Mouse (Mus musculus) hindbrain, embryonic 14.5 days (tissue): ENCODE results near the gene Galnt2. TPM values are rescaled to one million over a fixed set of nuclear protein-coding genes. Genes with fewer than 3 reads are reported as not detected.

Experiments
- ATAC-seq: fragments of 200-750 bp; cut with Nextera tagmentation; 2 replicates; pipeline ENCODE4 v1.8.0; 2017; ENCODE audit warnings: moderate number of reproducible peaks, mild to moderate bottlenecking, moderate TSS enrichment, moderate library complexity; ENCODE audit not compliant: low FRiP score
- DNase-seq: peaks from one replicate; pipeline ENCODE4 v3.0.0-alpha.2; 2015; ENCODE audit warnings: low spot score
- H3K27ac ChIP-seq: fragments of 300-500 bp; sonication (generic); 2 replicates; pipeline ENCODE4 v1.5.1; 2014; ENCODE audit warnings: mild to moderate bottlenecking, moderate library complexity
- H3K27me3 ChIP-seq: fragments of 300-500 bp; sonication (generic); 2 replicates; pipeline ENCODE4 v1.6.1; 2014; ENCODE audit warnings: mild to moderate bottlenecking, low read length, mixed read lengths; ENCODE audit not compliant: control insufficient read depth, insufficient read depth
- H3K36me3 ChIP-seq: fragments of 300-500 bp; sonication (generic); replicated peaks from 2 replicates; pipeline ENCODE4 v1.6.1; 2014; ENCODE audit not compliant: control insufficient read depth, insufficient read depth
- H3K4me1 ChIP-seq: fragments of 300-500 bp; sonication (generic); replicated peaks from 2 replicates; pipeline ENCODE4 v1.6.1; 2014; ENCODE audit warnings: antibody characterized with exemption, low read length, mixed read lengths; ENCODE audit not compliant: control insufficient read depth, insufficient read depth
- H3K4me2 ChIP-seq: fragments of 300-500 bp; sonication (generic); replicated peaks from 2 replicates; pipeline ENCODE4 v1.6.1; 2014; ENCODE audit warnings: mild to moderate bottlenecking, moderate library complexity
- H3K4me3 ChIP-seq: fragments of 300-500 bp; sonication (generic); replicated peaks from 2 replicates; pipeline ENCODE4 v1.5.1; 2014; ENCODE audit warnings: mild to moderate bottlenecking, low read length
- H3K9ac ChIP-seq: fragments of 300-500 bp; sonication (generic); 2 replicates; pipeline ENCODE4 v1.6.1; 2014
- H3K9me3 ChIP-seq: fragments of 300-500 bp; sonication (generic); 2 replicates; pipeline ENCODE4 v1.6.1; 2016; ENCODE audit warnings: low read length; ENCODE audit not compliant: control insufficient read depth
- WGBS: fragments of 180-500 bp; shearing (Covaris S2); extraction: QIAGEN DNeasy Blood & Tissue Kit; methylation state at CpG from one replicate; pipeline ENCODE4 v1.1.7; 2014; 5-methylcytosine and 5-hydroxymethylcytosine counted together
- polyA plus RNA-seq: library from polyadenylated mRNA; unstranded; fragments of >200 nt; fragmentation: Nextera tagmentation; extraction: Ambion mirVana; gene quantifications from 2 replicates; pipeline ENCODE4 v1.2.1, GENCODE M21; 2014

Gene Galnt2
- polyA plus RNA-seq, 1 experiment from 2014 or later, result 62.9 TPM

DNA sequence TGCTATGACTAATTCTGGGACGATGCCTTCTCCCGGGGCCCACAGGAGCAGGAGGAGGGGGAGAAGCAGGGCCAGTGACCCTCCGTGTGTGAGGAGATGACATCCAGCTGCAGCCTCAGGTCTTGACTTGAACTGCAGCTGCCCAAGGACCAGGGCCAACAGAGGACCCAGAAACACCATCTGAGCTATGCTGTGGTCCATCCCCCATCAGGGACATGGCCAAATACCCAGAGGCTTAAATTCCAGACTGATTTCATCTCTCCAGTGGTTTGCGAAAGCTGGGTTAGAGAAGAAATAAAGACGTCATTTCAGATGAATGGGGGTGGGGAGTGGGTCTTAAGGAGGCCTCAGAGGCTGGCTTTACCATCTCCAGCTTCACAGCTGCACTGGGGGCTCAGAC, 35.0 kb upstream of the Galnt2 start:
- Histone ChIP-seq H3K9ac (no peak overlapping the region), H3K36me3 (no peaks in the 10 kb centered on the region), H3K27me3 (no peaks in the 10 kb centered on the region), H3K4me2 (no peak overlapping the region), H3K27ac (no peak overlapping the region), H3K9me3 (no peaks in the 10 kb centered on the region), H3K4me3 (no peak overlapping the region), H3K4me1 (no peaks in the 10 kb centered on the region; the same call in none of the 2 replicates)
- ATAC-seq (no peak), DNase-seq (no peak)
- WGBS, result 54% methylated on average over 5 of the region's 5 CpGs

DNA sequence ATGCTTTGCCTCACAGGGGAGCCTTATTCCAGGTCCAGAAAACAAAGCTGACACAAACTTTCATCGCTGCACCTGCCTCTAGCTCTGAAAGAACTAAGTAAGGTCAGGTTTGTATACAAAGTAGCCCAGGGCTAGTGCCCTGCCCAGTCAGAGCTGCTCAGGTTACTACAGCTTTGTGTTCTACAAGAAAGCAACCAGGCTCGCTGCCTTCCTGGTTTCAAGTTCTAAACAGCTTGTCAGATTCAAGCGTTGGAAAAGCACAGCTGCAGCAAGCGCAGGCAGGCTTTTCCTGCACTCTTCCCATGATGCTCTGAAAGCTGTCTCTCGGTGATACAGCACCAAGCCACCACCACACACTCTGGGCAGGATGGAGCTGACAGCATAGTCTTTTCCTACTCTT, 34.4 kb upstream of the Galnt2 start:
- Histone ChIP-seq H3K9ac (no peak overlapping the region), H3K9me3 (no peaks in the 10 kb centered on the region)
- ATAC-seq, result no peak

DNA sequence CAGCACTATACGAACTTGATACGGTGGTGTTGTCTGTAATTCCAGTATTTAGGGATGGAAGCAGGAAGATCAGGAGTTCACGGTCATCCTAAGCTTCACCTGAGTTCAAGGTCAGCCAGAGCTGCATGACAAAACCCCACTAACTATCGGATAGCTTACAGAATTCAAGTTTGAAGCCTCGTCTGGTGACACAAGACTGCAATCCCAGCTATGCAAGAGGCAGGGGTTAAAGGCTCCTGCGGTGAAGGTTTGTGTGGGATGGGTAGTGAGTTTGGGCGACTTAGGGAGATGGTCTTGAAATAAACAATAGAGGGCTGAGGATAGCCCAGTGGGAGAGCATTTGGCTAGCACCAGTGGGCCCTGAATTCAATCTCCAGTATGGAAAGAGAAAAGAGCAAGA, 33.0 kb upstream of the Galnt2 start:
- Histone ChIP-seq H3K9me3 (no peaks in the 10 kb centered on the region), H3K36me3 (no peaks in the 10 kb centered on the region), H3K9ac (no peak overlapping the region), H3K4me1 (no peaks in the 10 kb centered on the region; the same call in none of the 2 replicates), H3K27ac (no peak overlapping the region), H3K27me3 (no peaks in the 10 kb centered on the region), H3K4me2 (no peak overlapping the region), H3K4me3 (no peak overlapping the region)
- ATAC-seq, result no peak
- DNase-seq, result no peak
- 79% methylated on average over 7 of the region's 7 CpGs for WGBS

More for the DNA sequence above, 34.4 kb upstream of the Galnt2 start:
- Histone ChIP-seq H3K27ac (no peak overlapping the region), H3K4me2 (no peak overlapping the region), H3K27me3 (no peaks in the 10 kb centered on the region), H3K4me3 (no peak overlapping the region), H3K36me3 (no peaks in the 10 kb centered on the region), H3K4me1 (no peaks in the 10 kb centered on the region; the same call in none of the 2 replicates)
- WGBS, result 64% methylated on average over 5 of the region's 5 CpGs
- no peak for DNase-seq

DNA sequence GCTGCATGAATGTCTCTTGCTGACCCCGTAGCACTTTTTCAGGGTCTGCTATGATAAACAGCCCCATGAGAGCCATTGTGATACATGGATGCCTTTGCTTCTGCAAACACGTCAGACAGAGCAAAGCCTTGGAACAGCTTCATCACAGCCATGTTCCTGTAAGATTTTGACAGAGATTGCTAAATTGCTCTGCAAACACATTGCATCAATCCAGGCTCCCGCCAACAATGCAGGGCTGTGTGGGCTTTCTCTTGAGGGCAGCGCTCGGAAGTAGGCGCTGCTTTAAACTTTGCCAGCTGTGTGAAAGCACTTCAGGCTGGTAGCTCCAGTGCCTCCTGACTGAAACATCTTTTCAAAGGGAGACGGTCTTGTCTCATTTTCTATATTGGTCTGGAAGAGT, 30.8 kb upstream of the Galnt2 start:
- Histone ChIP-seq H3K4me1 (no peaks in the 10 kb centered on the region; the same call in 1 of the 2 replicates), H3K4me2 (no peak overlapping the region), H3K4me3 (no peak overlapping the region), H3K27ac (no peak overlapping the region), H3K9me3 (no peaks in the 10 kb centered on the region), H3K36me3 (no peaks in the 10 kb centered on the region), H3K9ac (no peak overlapping the region), H3K27me3 (no peaks in the 10 kb centered on the region)
- ATAC-seq (no peak), DNase-seq (no peak)
- WGBS, result 50% methylated on average over 7 of the region's 7 CpGs

DNA sequence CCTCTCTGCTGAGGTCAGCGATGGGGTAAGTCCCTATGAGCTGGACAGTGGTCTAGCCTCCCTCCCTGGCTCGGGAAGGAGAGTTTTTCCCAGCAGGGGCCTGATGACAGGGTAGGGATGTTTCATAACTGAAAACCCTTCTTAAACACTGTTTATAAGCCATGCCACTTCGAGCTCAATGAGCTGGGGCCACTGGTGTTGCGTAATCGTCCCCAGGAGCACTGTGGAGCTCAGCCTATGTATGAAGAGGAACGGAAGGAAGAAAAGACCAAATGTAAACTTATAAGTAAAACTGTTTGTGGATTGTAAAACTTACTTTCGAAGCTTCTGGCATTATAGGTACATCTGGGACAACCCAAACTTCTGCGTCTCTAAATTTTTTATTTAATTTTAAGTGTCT, 29.5 kb upstream of the Galnt2 start:
- 90% methylated on average over 8 of the region's 8 CpGs for WGBS
- H3K4me1 ChIP-seq, result no peaks in the 10 kb centered on the region; the same call in 1 of the 2 replicates
- H3K4me2 ChIP-seq, result no peak overlapping the region
- DNase-seq (no peak), ATAC-seq (no peak)
- H3K9me3 ChIP-seq, result no peaks in the 10 kb centered on the region
- H3K27ac ChIP-seq, result no peak overlapping the region
- no peaks in the 10 kb centered on the region for H3K27me3 ChIP-seq
- H3K4me3 ChIP-seq, result no peak overlapping the region
- H3K36me3 ChIP-seq, result no peaks in the 10 kb centered on the region
- H3K9ac ChIP-seq, result no peak overlapping the region

DNA sequence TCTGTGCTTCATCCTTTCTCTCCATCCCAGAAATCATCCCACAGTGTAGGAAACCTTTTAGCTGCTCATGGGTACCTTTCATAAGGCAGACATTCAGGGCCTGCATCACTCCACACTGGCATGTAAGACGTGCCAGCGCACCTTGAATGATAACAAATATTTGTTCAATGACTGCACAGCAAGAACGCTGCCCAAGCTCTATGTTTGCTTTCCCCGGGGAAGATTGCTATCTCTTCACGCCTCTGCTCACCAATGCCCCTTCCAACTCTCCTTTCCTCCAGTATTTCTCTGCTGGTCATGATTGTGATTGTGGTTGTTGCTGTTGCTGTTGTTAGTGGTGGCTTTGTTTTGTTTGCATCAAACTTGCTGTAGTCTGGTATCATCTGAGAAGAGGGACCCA, 28.3 kb upstream of the Galnt2 start:
- Histone ChIP-seq H3K9me3 (no peaks in the 10 kb centered on the region), H3K4me2 (no peak overlapping the region), H3K9ac (no peak overlapping the region), H3K4me1 (no peaks in the 10 kb centered on the region; the same call in 1 of the 2 replicates), H3K27me3 (no peaks in the 10 kb centered on the region), H3K4me3 (no peak overlapping the region), H3K36me3 (no peaks in the 10 kb centered on the region), H3K27ac (no peak overlapping the region)
- 84% methylated on average over 5 of the region's 5 CpGs for WGBS
- ATAC-seq, result no peak
- DNase-seq, result no peak

DNA sequence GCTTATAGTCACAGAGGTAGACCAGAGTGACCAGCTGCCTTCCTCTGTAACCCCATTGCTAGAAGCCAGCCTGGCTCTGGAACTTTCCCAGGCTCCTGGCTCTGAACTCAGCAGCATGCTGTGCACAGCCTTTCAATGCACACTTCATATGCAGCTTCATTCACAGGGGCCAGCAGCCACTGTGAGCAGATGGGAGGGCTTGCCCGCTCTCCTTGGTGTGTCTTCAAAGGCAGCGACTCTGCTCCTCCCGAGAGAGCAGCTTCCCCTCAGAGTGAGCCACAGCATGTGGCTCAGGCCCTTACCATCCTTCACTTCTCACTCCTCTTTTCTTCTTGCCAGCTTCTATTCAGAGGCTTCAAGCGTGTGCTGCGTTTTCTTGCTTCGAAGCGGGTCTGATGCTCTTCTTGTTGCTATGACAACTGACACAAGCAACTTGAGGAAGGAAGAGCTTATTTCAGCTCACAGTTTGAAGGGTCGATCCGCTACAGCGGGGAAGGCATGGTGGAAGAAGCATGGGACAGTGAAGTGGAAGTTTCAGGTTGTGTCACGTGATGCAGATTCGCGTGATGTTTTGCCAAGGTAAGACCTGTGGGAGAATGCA, 27.1 kb upstream of the Galnt2 start:
- Histone ChIP-seq H3K27ac (no peak overlapping the region), H3K9ac (no peak overlapping the region), H3K4me1 (no peaks in the 10 kb centered on the region; the same call in 1 of the 2 replicates), H3K4me2 (no peak overlapping the region), H3K9me3 (no peaks in the 10 kb centered on the region), H3K4me3 (no peak overlapping the region), H3K27me3 (no peaks in the 10 kb centered on the region), H3K36me3 (no peaks in the 10 kb centered on the region)
- no peak for DNase-seq
- 52% methylated on average over 13 of the region's 13 CpGs for WGBS
- no peak for ATAC-seq

DNA sequence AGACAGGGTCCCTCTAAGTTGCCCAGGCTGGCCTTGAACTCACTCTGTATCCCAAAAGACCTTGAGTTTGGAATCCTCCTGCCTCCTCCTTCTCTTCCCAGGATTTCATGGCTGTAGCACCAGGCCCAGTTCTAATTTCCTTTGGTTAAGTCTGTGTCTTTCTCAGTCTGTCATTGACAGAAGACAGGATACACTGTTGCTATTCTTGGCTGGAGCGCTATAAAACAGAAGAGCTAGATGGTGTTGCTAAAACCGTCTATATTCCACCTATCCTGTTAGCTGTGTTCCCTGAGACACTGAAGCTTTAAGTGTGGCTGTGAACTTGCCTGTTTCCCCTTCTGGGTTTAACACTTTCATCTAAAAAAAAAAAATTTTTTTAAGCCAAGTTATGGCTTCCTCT, 19.0 kb upstream of the Galnt2 start:
- no peak for ATAC-seq
- Histone ChIP-seq H3K9ac (no peak overlapping the region), H3K9me3 (no peaks in the 10 kb centered on the region), H3K4me3 (no peak overlapping the region), H3K4me2 (no peak overlapping the region), H3K36me3 (no peaks in the 10 kb centered on the region), H3K27me3 (no peaks in the 10 kb centered on the region), H3K4me1 (no peaks in the 10 kb centered on the region), H3K27ac (no peak overlapping the region)
- WGBS, result 80% methylated on average over 2 of the region's 2 CpGs
- DNase-seq, result no peak

DNA sequence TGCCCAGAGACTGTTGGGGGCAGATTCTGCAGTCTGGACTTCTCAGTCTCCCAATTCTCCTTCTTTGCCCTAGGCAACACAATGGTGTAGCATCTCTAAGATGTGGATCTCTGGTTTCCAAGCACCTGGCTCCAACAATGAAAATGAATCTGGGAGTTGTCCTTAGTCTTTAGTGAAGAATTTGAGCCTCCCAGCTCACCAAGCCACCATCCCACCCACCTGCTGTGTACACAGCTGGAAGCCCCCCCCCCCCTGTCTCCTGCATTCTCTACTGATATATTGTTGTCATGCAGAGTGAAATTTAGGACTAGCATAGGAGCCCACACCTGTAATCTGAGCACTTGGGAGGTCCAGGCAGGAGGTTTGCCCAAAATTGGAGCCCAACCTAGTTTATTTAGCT, 14.2 kb upstream of the Galnt2 start:
- ATAC-seq (no peak), DNase-seq (no peak)
- no peaks in the 10 kb centered on the region for H3K27me3 ChIP-seq

DNA sequence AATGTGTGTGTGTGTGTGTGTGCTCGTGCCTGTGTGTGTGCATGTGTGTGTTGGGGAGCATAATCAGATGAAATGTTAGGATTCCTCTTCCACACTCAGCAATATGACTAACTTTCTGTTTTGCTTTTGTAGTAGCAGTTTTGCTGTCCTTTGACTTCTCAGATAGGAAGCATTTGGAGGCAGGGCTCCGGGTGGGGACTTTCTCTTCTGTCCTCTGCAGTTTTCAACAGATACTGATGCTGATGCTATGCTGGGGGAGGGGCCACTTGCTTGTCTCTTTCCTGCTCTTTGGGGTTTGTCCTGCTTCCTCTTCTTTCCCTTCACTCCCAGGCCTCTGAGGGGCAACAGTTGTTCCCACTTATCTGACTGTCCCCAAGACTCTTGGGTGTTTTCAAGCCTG, 1.3 kb upstream of the Galnt2 start:
- WGBS, result 80% methylated on average over 2 of the region's 2 CpGs
- Histone ChIP-seq H3K4me1 (peaks cover 24% of the 10 kb centered on the region), H3K27ac (no peak overlapping the region), H3K9ac (no peak overlapping the region), H3K36me3 (no peaks in the 10 kb centered on the region), H3K9me3 (no peaks in the 10 kb centered on the region), H3K4me3 (no peak overlapping the region), H3K27me3 (no peaks in the 10 kb centered on the region), H3K4me2 (no peak overlapping the region)
- DNase-seq (no peak), ATAC-seq (no peak)

More for the DNA sequence above, 14.2 kb upstream of the Galnt2 start:
- Histone ChIP-seq H3K36me3 (no peaks in the 10 kb centered on the region), H3K9ac (no peak overlapping the region), H3K4me2 (no peak overlapping the region), H3K4me1 (no peaks in the 10 kb centered on the region), H3K4me3 (no peak overlapping the region), H3K27ac (no peak overlapping the region), H3K9me3 (no peaks in the 10 kb centered on the region)
